Mouse (Mus musculus) liver, embryonic 13.5 days (tissue): Measurements from ENCODE around the gene Ankrd34b. TPM values are rescaled to one million over a fixed set of nuclear protein-coding genes. Genes with fewer than 3 reads are reported as not detected.

Experiments used
- polyA plus RNA-seq: library from polyadenylated mRNA; unstranded; fragments of >200 nt; fragmentation: Nextera tagmentation; extraction: Ambion mirVana; gene quantifications from 2 replicates; pipeline ENCODE4 v1.2.1, GENCODE M21; 2015

Ankrd34b gene
- polyA plus RNA-seq, 1 experiment from 2014 or later = 0.03 TPM

Other genes with a start within 250 kb of the Ankrd34b start
- 0.32 and 0.43 TPM in 2 replicates for gene Gm20379, start 119.9 kb upstream of the Ankrd34b start, polyA plus RNA-seq
- gene Dhfr, start 71.2 kb upstream of the Ankrd34b start, polyA plus RNA-seq = 21.0 and 24.0 TPM in 2 replicates
- gene Msh3, start 70.9 kb upstream of the Ankrd34b start, polyA plus RNA-seq = 12.8 and 14.5 TPM in 2 replicates
- 0.08 TPM in 1 of 2 replicates, not detected in the other for gene Fam151b, start 58.1 kb downstream of the Ankrd34b start, polyA plus RNA-seq
- 1.5 and 2.0 TPM in 2 replicates for gene Zfyve16, start 105.0 kb downstream of the Ankrd34b start, polyA plus RNA-seq
- gene Spz1, start 150.3 kb downstream of the Ankrd34b start, polyA plus RNA-seq = not detected in 2 replicates
- 14.7 and 20.2 TPM in 2 replicates for gene Serinc5, start 185.2 kb downstream of the Ankrd34b start, polyA plus RNA-seq